Mouse (Mus musculus): Measurements from ENCODE around the gene Zbtb45.

GRCm38 (mm10) chr7:13059536-13059935, 49.7 kb upstream of the Zbtb45 start:
- TF ChIP-seq MAX (IDR thresholded peaks at IDR 0.05; ENCODE audit: low read depth) (no peak), POLR2AphosphoS2 (IDR thresholded peaks at IDR 0.05; ENCODE audit: insufficient read length, low read depth) (no peak), POLR2A (IDR thresholded peaks at IDR 0.05; ENCODE audit: insufficient read length, low read depth) (no peak), MYOG (IDR thresholded peaks at IDR 0.05; ENCODE audit: control insufficient read depth in 1 of 3, insufficient read depth in 1 of 3, insufficient read length in 2 of 3, low read depth in 2 of 3) (no peak), TCF12 (IDR thresholded peaks at IDR 0.05; ENCODE audit: insufficient read depth, poor library complexity, severe bottlenecking) (no peak), MYOD1 (IDR thresholded peaks at IDR 0.05; ENCODE audit: control insufficient read depth in 1 of 3, insufficient read length in 2 of 3, low read depth in 2 of 3) (no peak)
